Mouse (Mus musculus) heart, adult 8-10 months (tissue): ENCODE results near the gene Tpgs1. TPM values are rescaled to one million over a fixed set of nuclear protein-coding genes. Genes with fewer than 3 reads are reported as not detected.
A peak's percentile ranks its signal among the peaks of the same experiment; 100 is the strongest.

ENCODE experiments used
- DNase-seq: peaks from one replicate; pipeline ENCODE4 v3.0.0; 2022; ENCODE audit warnings: low spot score
- total RNA-seq, 4 experiments: library from RNA; stranded (reverse); gene quantifications; 2 replicates each; pipeline ENCODE4 v1.2.4; 2022

Tpgs1 gene
- total RNA-seq, 4 experiments from 2014 or later: 14.5 to 20.0 (median 16.9) TPM

- no peak for DNase-seq
Observed at GRCm38 (mm10) chr10:79668076-79668475, 1.1 kb upstream of the Tpgs1 start.

- peak; percentile 56 for DNase-seq
Observed at GRCm38 (mm10) chr10:79669576-79670057, 448 bp downstream of the Tpgs1 start.

DNA sequence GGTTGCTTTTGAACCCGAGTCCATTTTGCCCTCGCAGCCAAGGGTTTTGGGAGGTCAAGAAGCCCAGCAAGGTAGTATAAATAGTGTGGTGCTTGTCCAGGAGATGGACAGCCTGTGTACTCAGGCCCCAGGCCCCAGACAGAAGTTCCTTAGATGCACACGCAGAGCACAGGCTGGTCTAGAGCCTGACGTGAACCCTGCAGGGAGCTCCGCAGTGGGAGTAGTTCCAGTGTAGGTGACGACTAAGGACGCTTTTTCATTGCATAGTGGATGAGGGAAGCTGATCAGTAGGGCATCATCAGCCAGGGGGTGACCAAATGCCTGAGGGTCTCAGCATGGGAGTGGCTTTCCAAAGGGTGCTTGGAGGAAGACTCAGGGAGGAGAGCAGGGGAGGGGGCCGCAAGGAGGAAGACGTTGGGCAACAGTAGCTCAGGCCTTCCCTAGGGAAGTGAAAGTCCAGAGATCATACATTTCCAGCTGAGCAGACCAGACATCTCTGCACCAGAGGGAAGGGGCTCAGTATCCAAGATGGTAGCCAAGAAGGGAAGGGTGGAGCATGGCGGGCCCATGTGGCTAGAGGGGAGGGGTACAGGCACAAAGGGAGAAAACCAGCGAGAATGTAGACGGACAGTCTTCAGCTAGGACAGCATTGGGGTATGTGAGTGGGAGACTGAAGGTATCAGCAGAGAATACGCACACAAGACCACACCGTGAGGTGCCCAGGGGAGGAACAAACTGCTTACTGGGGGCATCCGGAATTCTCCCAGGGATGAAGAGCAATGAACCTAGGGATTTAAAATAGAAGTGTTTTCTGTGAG is 1.1 kb downstream of the Tpgs1 start:
- no peak for DNase-seq

- no peak for DNase-seq
Observed at GRCm38 (mm10) chr10:79671396-79672087, 2.4 kb downstream of the Tpgs1 start.

DNA sequence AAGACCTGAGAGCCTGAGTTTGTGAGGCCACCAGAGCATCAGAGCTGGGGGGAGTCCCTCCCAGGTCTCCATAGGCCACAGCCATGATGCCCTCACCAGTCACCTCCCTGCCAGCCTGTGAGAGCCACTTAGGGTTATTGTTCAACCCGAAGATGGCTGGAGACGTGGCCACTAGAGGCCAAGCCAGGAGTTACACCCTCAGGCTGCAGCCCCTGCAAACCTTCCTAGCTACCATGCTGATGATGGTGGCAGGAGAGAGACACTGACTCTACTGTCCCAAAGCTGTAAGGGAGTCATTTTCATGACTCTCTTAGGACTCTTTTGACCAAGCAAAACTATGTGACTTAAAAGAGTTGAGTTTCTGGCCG is 2.9 kb downstream of the Tpgs1 start:
- DNase-seq: no peak

DNA sequence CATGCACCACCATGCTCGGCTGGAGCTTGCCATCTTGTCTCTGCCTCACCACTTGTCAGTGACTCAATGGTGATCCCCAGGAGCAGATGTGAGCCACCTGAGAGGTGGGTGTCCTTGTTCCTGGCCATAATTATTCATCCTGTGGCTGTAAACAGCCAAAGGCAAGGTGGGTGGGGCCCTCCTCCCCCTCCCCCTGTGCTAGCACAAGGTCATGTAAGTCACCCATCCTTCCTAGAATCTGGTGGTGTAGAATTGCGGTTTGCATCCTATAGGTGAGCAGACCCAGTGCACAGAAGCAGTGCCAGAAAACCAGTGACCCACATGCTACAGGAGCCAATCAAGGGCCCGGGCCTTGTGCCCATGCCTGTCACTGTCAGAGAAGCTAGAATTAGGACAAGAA is 3.9 kb downstream of the Tpgs1 start:
- no peak for DNase-seq

GRCm38 (mm10) chr10:79675346-79676035 is 6.3 kb downstream of the Tpgs1 start:
- DNase-seq: no peak

- no peak for DNase-seq
Observed at GRCm38 (mm10) chr10:79680606-79681495, 11.7 kb downstream of the Tpgs1 start.

DNA sequence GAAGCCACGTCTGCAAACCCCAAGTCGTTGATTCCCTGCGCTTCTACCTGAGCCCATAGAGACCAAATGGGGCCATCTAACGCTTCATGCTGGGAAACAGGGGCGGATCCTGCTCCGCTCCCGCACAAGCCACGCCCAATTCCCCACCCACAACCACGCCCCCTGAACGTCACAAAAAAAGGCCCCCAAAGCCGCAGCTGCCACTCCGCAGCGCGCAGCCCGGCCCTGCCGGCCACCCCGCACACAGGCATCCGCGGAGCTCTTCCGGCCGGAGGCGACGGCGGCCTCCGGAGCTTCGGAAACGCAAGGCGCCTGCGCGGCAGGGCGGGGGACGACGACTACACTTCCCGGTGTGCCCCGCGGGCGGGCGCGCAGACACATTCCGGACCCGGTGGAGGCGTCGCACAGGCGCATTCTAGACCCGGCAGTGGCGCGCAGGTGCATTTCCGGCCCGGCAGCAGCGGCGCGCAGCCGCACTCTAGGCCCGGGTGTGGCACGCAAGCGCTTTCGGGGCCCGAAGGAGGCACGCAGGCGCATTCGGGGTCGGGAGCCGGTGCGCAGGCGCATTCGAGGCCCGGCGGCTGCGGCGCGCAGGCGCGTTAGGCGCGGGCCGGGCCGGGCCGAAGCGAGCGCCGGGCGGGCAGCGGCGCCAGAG is 12.5 kb downstream of the Tpgs1 start, which contains the start of gene Cdc34:
TSS of gene Cdc34 (plus strand) at position 605 of the 655 bp plus-strand sequence.
- DNase-seq: peak; percentile 99

GRCm38 (mm10) chr10:79682551-79682915 is 13.4 kb downstream of the Tpgs1 start:
- no peak for DNase-seq

DNA sequence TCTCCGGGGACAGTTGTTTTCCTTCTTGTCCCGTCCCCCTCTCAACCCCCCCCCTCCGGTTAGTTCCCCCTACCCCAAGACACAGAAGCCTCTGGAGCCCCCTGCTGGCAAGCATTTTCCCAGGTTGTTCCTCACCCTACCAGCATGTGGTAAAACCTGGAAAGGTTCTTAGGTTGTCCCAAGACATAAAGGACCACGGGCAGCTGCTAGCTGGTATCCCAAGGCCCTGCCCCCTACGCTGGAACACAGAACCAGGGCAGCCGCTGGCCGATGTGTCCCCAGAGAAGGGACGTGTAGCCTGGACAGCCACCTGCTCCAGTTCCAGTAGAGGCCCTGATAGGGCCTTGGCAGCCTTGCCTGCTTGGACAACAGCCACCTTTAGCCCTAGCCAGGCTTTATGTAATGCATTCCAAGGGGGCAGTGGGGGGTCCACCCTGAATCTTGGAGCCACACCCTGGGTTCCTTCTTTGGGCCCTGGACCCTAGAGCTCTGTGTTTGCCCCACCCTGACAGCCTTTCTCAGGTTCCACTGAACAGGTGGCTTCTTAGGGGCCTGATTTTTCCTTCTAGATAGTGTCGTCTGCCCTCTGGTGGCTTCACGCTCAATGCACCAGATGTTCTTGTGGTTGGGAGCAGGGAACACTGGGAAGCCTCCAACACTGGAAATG is 13.9 kb downstream of the Tpgs1 start:
- peak; percentile 70 for DNase-seq

GRCm38 (mm10) chr10:79683726-79684640 is 14.8 kb downstream of the Tpgs1 start:
- DNase-seq: peak; percentile 65

- DNase-seq: no peak
Observed at GRCm38 (mm10) chr10:79684770-79685600, 15.8 kb downstream of the Tpgs1 start.

GRCm38 (mm10) chr10:79686219-79686618 is 17.1 kb downstream of the Tpgs1 start:
- DNase-seq: no peak

GRCm38 (mm10) chr10:79686691-79687090 is 17.5 kb downstream of the Tpgs1 start:
- DNase-seq: peak; percentile 62

DNA sequence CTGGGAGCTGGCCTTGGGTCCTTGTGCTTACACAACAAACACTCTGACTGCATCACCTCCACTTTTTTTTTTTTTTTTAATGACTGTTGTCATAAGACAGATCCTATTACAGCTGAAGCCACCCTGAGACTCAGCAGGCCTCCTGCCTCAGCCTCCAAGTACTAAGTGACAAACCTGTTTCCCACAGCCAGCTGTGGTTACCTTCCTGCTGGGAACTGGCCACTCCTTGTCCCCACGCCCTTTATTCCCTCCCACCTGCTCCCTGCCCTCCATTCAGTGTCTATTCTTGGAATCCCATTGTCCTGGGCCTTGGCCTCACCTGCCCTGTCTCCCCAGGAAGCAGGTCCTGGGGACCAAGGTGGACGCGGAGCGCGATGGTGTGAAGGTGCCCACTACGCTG is 18.3 kb downstream of the Tpgs1 start:
- DNase-seq: no peak

GRCm38 (mm10) chr10:79688720-79689119 is 19.6 kb downstream of the Tpgs1 start, which contains the start of gene Gzmm:
Gzmm (plus strand) TSS chr10:79689020.
- no peak for DNase-seq

- DNase-seq: no peak
Observed at GRCm38 (mm10) chr10:79689178-79689577, 20.0 kb downstream of the Tpgs1 start.
